Mouse (Mus musculus) cerebellum, adult 2 months (tissue): Measurements from ENCODE around the gene Ugt1a2. TPM values are rescaled to one million over a fixed set of nuclear protein-coding genes. Genes with fewer than 3 reads are reported as not detected.

Experiments used
- DNase-seq, 2 experiments: peaks; one replicate each; pipeline ENCODE4 v3.0.0; 2021
- H3K27ac ChIP-seq: fragments of 200-500 bp; 2 replicates; pipeline ENCODE4 v1.5.1; 2012; ENCODE audit warnings: low read length, control low read depth, inconsistent platforms; ENCODE audit not compliant: insufficient read depth
- H3K27me3 ChIP-seq: fragments of 200-500 bp; 2 replicates; pipeline ENCODE4 v1.6.1; 2012; ENCODE audit warnings: inconsistent platforms, mild to moderate bottlenecking, low read length, moderate library complexity; ENCODE audit not compliant: control insufficient read depth, insufficient read depth
- H3K4me1 ChIP-seq: fragments of 200-500 bp; 2 replicates; pipeline ENCODE4 v1.6.1; 2011; ENCODE audit warnings: low read length; ENCODE audit not compliant: control insufficient read depth, insufficient read depth
- H3K4me3 ChIP-seq: fragments of 200-500 bp; replicated peaks from 2 replicates; pipeline ENCODE3; 2011; ENCODE audit warnings: mild to moderate bottlenecking, low read depth, low read length, control low read depth; ENCODE audit not compliant: insufficient read depth
- CTCF ChIP-seq: fragments of 200-500 bp; IDR thresholded peaks from 2 replicates; pipeline ENCODE4 v1.5.1; 2011; ENCODE audit warnings: low read depth, mild to moderate bottlenecking, control low read depth, low read length, moderate library complexity, borderline replicate concordance; ENCODE audit not compliant: insufficient read depth
- POLR2A ChIP-seq: fragments of 200-500 bp; IDR thresholded peaks from 2 replicates; pipeline ENCODE4 v1.6.1; 2011; ENCODE audit warnings: low read length, control low read depth, borderline replicate concordance; ENCODE audit not compliant: insufficient read depth
- WGBS: fragments of 180-500 bp; shearing (Covaris S2); methylation state at CpG from one replicate; pipeline ENCODE4 v1.1.7; 2018; 5-methylcytosine and 5-hydroxymethylcytosine counted together
- polyA plus RNA-seq: library from polyadenylated mRNA; depleted of rRNA; stranded (reverse); fragments of >200 nt; gene quantifications from 2 replicates; pipeline ENCODE4 v1.2.3, GENCODE M21; 2012; rRNA removed

Gene Ugt1a2
- polyA plus RNA-seq, 1 experiment, result not detected

DNA sequence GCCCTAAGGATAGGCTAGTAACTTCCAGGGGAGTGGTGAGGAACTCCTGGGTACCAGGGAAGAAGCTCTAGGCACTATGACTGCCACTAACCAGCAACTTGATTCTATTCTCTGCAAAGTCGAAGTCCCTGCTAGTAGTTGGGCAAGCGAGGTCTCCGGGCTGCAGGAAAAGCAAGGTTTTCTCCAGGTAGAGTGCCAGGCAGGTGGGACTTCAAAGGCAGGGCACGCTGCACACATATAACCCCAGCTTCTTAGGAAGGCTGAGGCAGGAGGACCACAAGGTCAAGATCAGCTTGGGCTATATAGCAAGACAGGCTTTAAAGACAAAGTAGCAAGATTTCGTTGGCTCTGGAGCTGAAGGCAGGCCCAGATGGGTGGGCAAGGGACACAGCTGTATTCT lies 63.4 kb downstream of the Ugt1a2 start:
- Histone ChIP-seq H3K27ac (no peak overlapping the region), H3K27me3 (no peaks in the 10 kb centered on the region), H3K4me3 (no peak overlapping the region), H3K4me1 (peaks cover 8% of the 10 kb centered on the region)
- TF ChIP-seq POLR2A, result no peak
- TF ChIP-seq CTCF, result no peak
- 92% methylated on average over 5 of the region's 5 CpGs for WGBS
- no peak for DNase-seq

DNA sequence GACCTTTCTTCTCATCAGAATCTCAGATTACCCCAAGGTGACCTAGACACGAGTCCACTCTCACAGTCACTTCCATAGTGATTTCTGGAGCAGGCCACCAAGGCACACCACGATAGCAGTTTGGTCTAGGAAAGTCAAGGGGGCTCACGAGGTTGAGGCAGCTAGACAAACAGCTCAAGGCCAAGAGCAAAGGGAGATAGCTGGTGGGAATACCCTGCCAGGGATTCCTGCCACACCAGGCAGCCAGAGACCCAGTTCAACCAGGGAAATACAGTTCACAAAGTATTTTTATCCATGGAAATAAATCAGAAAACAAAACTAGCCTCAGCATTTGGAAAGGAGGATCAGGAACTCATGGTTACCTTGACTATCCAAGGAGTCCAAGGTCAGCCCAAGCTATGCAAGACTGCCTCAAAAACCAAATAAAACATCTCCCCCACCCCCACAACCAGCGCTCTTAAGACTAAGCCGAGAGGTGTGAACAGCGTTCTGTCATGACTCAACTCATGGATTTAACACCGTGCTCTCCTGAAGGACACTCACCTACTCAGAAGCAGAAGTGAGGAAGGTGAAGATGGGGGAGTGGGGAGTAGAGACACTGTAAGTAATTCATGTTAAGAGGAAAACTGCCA lies 64.0 kb downstream of the Ugt1a2 start:
- no peak overlapping the region for H3K27ac ChIP-seq
- WGBS, result 90% methylated on average over 7 of the region's 7 CpGs
- TF ChIP-seq POLR2A (no peak), CTCF (no peak)
- DNase-seq, result no peak
- H3K4me1 ChIP-seq, result peaks cover 3% of the 10 kb centered on the region
- no peak overlapping the region for H3K4me3 ChIP-seq
- no peaks in the 10 kb centered on the region for H3K27me3 ChIP-seq

DNA sequence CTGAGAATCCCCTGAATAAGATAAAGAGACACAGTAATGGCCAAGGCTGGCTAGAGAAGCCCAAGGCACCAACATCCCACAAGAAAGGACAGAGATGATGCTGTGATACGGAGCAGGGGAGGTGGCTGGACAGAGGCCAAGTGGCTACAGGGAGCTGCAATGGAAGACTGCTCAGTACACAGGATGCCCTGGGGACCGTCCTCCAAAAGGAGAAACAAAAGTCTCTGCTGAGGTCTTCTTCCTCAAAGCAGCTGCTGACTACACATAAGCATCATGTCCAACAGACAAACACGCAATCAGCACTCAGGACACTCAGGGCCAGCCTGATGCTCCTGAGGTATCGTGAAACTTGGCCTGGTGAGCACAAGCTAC lies 64.5 kb downstream of the Ugt1a2 start:
- TF ChIP-seq POLR2A (no peak), CTCF (no peak)
- H3K4me3 ChIP-seq, result no peak overlapping the region
- no peaks in the 10 kb centered on the region for H3K27me3 ChIP-seq
- no peaks in the 10 kb centered on the region; the same call in 1 of the 2 replicates for H3K4me1 ChIP-seq
- no peak overlapping the region for H3K27ac ChIP-seq
- 70% methylated on average over 4 of the region's 4 CpGs for WGBS
- DNase-seq, result no peak

DNA sequence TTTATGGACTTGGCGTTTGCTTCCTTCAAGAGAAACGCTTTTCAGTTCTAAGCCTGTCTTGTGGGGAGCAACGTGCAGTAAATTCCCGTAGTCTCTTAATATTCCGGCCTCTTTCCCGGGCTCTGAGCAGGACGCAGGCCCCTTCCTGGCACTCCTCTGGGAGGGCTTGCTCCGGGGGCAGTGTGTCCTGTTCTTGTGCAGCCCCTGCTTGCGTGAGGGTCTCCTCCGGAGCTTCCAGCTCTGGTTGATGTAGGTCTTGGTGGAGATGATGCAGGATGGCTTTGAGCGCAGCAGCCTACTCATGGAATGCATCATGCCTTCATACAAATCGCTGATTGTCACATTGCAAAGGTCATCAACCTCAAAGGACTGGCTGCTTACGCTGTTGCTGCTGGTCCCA lies 65.7 kb downstream of the Ugt1a2 start:
- WGBS, result 89% methylated on average over 13 of the region's 13 CpGs
- Histone ChIP-seq H3K4me1 (no peaks in the 10 kb centered on the region), H3K4me3 (no peak overlapping the region), H3K27ac (no peak overlapping the region), H3K27me3 (no peaks in the 10 kb centered on the region)
- TF ChIP-seq POLR2A (no peak), CTCF (no peak)
- DNase-seq, result peak in 1 of 2 experiments; percentile 15

DNA sequence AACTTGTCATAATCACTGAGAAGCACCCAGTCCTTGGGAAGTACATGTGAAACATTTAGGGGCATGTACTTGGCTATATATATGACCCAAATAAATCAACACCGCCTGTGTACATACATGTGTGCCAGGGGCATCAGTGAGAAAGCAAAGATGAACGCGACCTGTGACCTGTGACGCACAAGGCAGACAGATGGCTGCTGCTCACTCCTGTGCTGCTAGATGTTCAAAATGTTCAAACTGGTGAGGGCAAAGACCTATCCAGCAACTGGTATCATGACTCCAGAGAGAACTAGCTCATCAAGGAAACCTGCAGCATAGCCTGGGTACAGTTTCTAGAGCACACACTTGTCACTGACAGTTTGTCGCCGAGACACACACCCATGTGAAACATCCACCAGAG lies 67.1 kb downstream of the Ugt1a2 start:
- 92% methylated on average over 6 of the region's 6 CpGs for WGBS
- no peaks in the 10 kb centered on the region for H3K27me3 ChIP-seq
- H3K4me1 ChIP-seq, result no peaks in the 10 kb centered on the region
- peak in 1 of 2 experiments; percentile 16 for DNase-seq
- no peak overlapping the region for H3K27ac ChIP-seq
- no peak overlapping the region for H3K4me3 ChIP-seq
- TF ChIP-seq CTCF (no peak), POLR2A (no peak)

DNA sequence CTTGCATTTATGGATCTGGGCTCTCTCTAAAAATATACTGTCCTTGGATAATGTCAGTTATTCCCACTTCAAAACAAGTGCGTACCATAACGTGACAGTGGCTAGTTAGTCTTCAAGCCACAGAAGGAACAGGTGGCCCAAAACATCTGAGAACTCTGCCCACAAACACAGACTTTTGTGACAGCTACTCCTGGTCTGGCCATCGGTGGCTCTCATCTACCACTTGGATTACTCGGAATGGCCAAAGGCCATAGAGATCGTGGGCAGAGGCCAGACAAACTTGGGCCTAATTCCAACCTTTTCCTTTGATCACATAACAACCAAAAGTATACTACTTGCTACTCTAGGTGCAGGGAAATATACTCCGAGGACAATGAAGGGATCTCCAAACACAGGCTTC lies 67.7 kb downstream of the Ugt1a2 start:
- Histone ChIP-seq H3K4me3 (no peak overlapping the region), H3K27ac (no peak overlapping the region), H3K4me1 (no peaks in the 10 kb centered on the region), H3K27me3 (no peaks in the 10 kb centered on the region)
- TF ChIP-seq POLR2A, result no peak
- TF ChIP-seq CTCF, result no peak
- WGBS, result 78% methylated on average over 6 of the region's 6 CpGs
- DNase-seq, result no peak

Other genes starting within 250 kb of the Ugt1a2 start
- gene Usp40, start 192.1 kb upstream of the Ugt1a2 start, polyA plus RNA-seq, result 18.8 and 19.7 TPM in 2 replicates
- gene Ugt1a10, start 145.2 kb upstream of the Ugt1a2 start, polyA plus RNA-seq, result not detected in 2 replicates
- not detected in 2 replicates for gene Ugt1a9, start 129.8 kb upstream of the Ugt1a2 start, polyA plus RNA-seq
- not detected in 2 replicates for gene Ugt1a8, start 112.8 kb upstream of the Ugt1a2 start, polyA plus RNA-seq
- 0.44 and 0.46 TPM in 2 replicates for gene Ugt1a7c, start 105.5 kb upstream of the Ugt1a2 start, polyA plus RNA-seq
- gene Ugt1a6b, start 97.3 kb upstream of the Ugt1a2 start, polyA plus RNA-seq, result not detected in 2 replicates
- gene Ugt1a6a, start 65.8 kb upstream of the Ugt1a2 start, polyA plus RNA-seq, result 0.44 and 0.57 TPM in 2 replicates
- gene Ugt1a5, start 34.6 kb upstream of the Ugt1a2 start, polyA plus RNA-seq, result 0.08 TPM in 1 of 2 replicates, not detected in the other
- gene Dnajb3, start 5.2 kb downstream of the Ugt1a2 start, polyA plus RNA-seq, result 2.9 and 3.5 TPM in 2 replicates
- gene Ugt1a1, start 11.4 kb downstream of the Ugt1a2 start, polyA plus RNA-seq, result not detected in 2 replicates
- 0.25 and 0.43 TPM in 2 replicates for gene Mroh2a, start 26.4 kb downstream of the Ugt1a2 start, polyA plus RNA-seq
- gene Hjurp, start 77.0 kb downstream of the Ugt1a2 start, polyA plus RNA-seq, result 79.1 and 80.4 TPM in 2 replicates
- gene Trpm8, start 77.1 kb downstream of the Ugt1a2 start, polyA plus RNA-seq, result 0.48 and 0.49 TPM in 2 replicates
- 0.24 and 0.34 TPM in 2 replicates for gene Spp2, start 206.4 kb downstream of the Ugt1a2 start, polyA plus RNA-seq